Mouse (Mus musculus): Measurements from ENCODE around the gene Sacs. TPM values are rescaled to one million over a fixed set of nuclear protein-coding genes. Genes with fewer than 3 reads are reported as not detected.

The Sacs gene
- polyA plus RNA-seq, 1 experiment from 2014 or later = 3.1 TPM

DNA sequence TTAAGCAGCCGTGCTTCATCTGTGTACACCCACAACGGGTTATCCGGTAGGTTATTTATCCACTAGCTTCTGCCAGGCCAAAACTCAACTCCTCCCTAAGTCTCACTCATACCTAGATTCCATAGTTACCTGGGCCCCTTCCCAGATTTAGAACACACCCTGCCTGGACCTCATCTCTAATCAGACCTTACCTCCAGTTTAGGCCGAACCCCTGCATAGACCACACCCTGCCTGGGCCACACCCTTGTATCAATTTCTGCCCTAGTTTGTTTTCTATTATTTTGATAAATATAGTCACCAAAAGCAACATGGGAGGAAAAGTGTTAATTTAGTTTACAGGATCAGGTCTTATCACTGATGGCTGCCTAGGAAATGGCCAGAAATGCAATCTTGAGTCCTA, 91.9 kb downstream of the Sacs start:
- ATAC-seq (ENCODE audit: insufficient number of reproducible peaks, low FRiP score, low TSS enrichment, low read depth) (no peak), DNase-seq (ENCODE audit: low spot score) (no peak)
- Histone ChIP-seq H3K36me3 (ENCODE audit: control insufficient read depth, insufficient read depth, low read length) (no peaks in the 10 kb centered on the region), H3K4me3 (ENCODE audit: low read depth, low read length) (no peak overlapping the region), H3K27ac (replicated peaks; ENCODE audit: low read depth, low read length) (no peak overlapping the region), H3K4me2 (ENCODE audit: low read depth, severe bottlenecking) (no peak overlapping the region), H3K4me1 (ENCODE audit: control insufficient read depth, insufficient read depth, low read length) (no peaks in the 10 kb centered on the region), H3K27me3 (ENCODE audit: control insufficient read depth, insufficient read depth, low read length) (no peaks in the 10 kb centered on the region), H3K9ac (ENCODE audit: low read length) (no peak overlapping the region), H3K9me3 (ENCODE audit: control insufficient read depth, low read length) (no peaks in the 10 kb centered on the region)
- WGBS = 93% methylated on average over 4 of the region's 4 CpGs

DNA sequence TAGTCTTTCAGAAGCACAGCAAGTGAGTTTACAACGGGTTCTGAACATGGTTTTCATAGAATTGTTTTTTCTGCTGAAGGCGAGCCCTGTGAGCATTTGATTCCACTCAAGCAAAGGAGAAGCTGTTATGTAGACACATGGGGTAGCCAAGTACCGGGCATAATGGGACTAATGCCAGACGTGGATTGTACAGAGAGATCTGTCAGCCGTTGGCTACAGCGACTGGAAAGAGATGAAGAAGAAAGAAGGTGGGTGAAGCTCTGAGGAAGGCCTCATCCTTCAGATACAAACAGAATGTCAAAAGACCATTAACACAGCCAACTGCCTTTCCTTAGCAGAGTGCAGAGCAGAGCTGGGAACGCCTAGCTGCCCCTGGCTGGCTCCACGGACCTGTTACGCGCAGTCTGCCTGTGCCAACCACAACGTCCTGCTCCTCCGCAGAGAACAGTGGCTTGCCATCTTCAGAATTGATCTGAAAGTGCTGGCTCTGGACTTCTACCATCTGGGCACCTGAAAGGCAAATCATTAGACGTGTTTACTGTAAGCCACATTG, 93.8 kb downstream of the Sacs start:
- WGBS = 89% methylated on average over 13 of the region's 13 CpGs
- no peak for DNase-seq (ENCODE audit: low spot score)

GRCm38 (mm10) chr14:61235846-61236474, 97.7 kb downstream of the Sacs start:
- WGBS = 58% methylated on average over 5 of the region's 5 CpGs
- DNase-seq (ENCODE audit: low spot score) = no peak
- Histone ChIP-seq H3K4me3 (ENCODE audit: low read depth, low read length) (no peak overlapping the region), H3K9me3 (ENCODE audit: control insufficient read depth, low read length) (no peaks in the 10 kb centered on the region), H3K4me2 (ENCODE audit: low read depth, severe bottlenecking) (no peak overlapping the region), H3K27me3 (ENCODE audit: control insufficient read depth, insufficient read depth, low read length) (no peaks in the 10 kb centered on the region), H3K9ac (ENCODE audit: low read length) (no peak overlapping the region), H3K27ac (replicated peaks; ENCODE audit: low read depth, low read length) (no peak overlapping the region), H3K4me1 (ENCODE audit: control insufficient read depth, insufficient read depth, low read length) (no peaks in the 10 kb centered on the region), H3K36me3 (ENCODE audit: control insufficient read depth, insufficient read depth, low read length) (no peaks in the 10 kb centered on the region)
- no peak for ATAC-seq (ENCODE audit: insufficient number of reproducible peaks, low FRiP score, low TSS enrichment, low read depth)

More for the DNA sequence above, 93.8 kb downstream of the Sacs start:
- Histone ChIP-seq H3K4me2 (ENCODE audit: low read depth, severe bottlenecking) (no peak overlapping the region), H3K9ac (ENCODE audit: low read length) (no peak overlapping the region), H3K27ac (replicated peaks; ENCODE audit: low read depth, low read length) (no peak overlapping the region), H3K4me3 (ENCODE audit: low read depth, low read length) (no peak overlapping the region), H3K36me3 (ENCODE audit: control insufficient read depth, insufficient read depth, low read length) (no peaks in the 10 kb centered on the region), H3K9me3 (ENCODE audit: control insufficient read depth, low read length) (no peaks in the 10 kb centered on the region), H3K27me3 (ENCODE audit: control insufficient read depth, insufficient read depth, low read length) (no peaks in the 10 kb centered on the region), H3K4me1 (ENCODE audit: control insufficient read depth, insufficient read depth, low read length) (no peaks in the 10 kb centered on the region)
- ATAC-seq (ENCODE audit: insufficient number of reproducible peaks, low FRiP score, low TSS enrichment, low read depth) = no peak

DNA sequence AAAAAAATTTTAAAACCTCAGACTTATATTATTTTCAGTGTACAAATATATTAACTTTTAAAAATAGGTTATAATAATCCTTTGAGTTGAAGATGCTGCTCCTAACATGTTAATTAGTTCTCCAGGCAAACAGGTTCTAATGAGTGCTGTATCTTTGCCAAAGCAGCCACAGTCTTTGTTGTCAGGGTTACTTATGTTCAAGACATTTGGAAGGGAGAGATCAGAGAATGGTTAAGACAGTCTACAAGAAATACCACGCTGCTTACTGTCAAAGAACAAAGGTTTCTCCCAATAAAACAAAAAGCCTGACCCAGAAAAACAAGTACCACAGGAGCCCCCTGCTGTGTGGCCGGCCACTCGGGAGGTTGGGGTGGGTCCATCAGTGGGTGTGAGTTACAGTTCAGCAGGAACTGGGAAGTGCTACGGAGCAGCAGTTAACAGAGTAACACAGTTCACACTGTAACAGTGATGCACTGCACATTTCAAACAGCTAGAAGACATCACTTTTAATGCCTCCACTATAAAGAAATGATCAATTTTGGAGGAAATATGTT, 98.9 kb downstream of the Sacs start:
- H3K4me3 ChIP-seq (ENCODE audit: low read depth, low read length) = no peak overlapping the region
- ATAC-seq (ENCODE audit: insufficient number of reproducible peaks, low FRiP score, low TSS enrichment, low read depth) = no peak
- no peaks in the 10 kb centered on the region for H3K36me3 ChIP-seq (ENCODE audit: control insufficient read depth, insufficient read depth, low read length)
- H3K9me3 ChIP-seq (ENCODE audit: control insufficient read depth, low read length) = no peaks in the 10 kb centered on the region
- no peak overlapping the region for H3K4me2 ChIP-seq (ENCODE audit: low read depth, severe bottlenecking)
- no peak overlapping the region for H3K9ac ChIP-seq (ENCODE audit: low read length)
- 24% methylated on average over 4 of the region's 4 CpGs for WGBS
- H3K27me3 ChIP-seq (ENCODE audit: control insufficient read depth, insufficient read depth, low read length) = no peaks in the 10 kb centered on the region
- no peak for DNase-seq (ENCODE audit: low spot score)
- no peak overlapping the region for H3K27ac ChIP-seq (replicated peaks; ENCODE audit: low read depth, low read length)
- H3K4me1 ChIP-seq (ENCODE audit: control insufficient read depth, insufficient read depth, low read length) = no peaks in the 10 kb centered on the region

DNA sequence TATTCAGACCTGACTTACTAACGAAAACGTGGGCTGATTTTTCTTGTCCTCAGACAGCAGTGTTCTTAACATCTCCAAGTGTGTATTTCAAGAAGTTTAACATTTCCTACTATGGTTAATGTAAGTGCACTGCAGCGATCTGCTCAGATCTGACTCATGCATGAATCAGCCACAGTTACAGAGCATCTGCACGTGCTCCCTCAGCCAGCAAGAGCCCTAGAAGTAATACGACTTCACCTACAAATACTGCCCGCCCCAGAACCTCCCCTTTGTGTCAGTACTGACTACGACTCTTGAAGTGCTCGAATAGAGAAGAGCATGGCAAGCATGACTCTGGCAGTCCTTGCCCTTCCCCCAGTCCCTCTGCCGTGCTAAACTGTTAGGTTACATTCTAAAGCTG, 100.5 kb downstream of the Sacs start:
- H3K27ac ChIP-seq (replicated peaks; ENCODE audit: low read depth, low read length) = no peak overlapping the region
- 65% methylated on average over 9 of the region's 9 CpGs for WGBS
- no peak overlapping the region for H3K4me2 ChIP-seq (ENCODE audit: low read depth, severe bottlenecking)
- H3K9me3 ChIP-seq (ENCODE audit: control insufficient read depth, low read length) = no peaks in the 10 kb centered on the region
- no peak overlapping the region for H3K9ac ChIP-seq (ENCODE audit: low read length)
- H3K4me3 ChIP-seq (ENCODE audit: low read depth, low read length) = no peak overlapping the region
- H3K36me3 ChIP-seq (ENCODE audit: control insufficient read depth, insufficient read depth, low read length) = no peaks in the 10 kb centered on the region
- DNase-seq (ENCODE audit: low spot score) = no peak
- H3K27me3 ChIP-seq (ENCODE audit: control insufficient read depth, insufficient read depth, low read length) = no peaks in the 10 kb centered on the region
- ATAC-seq (ENCODE audit: insufficient number of reproducible peaks, low FRiP score, low TSS enrichment, low read depth) = no peak
- no peaks in the 10 kb centered on the region for H3K4me1 ChIP-seq (ENCODE audit: control insufficient read depth, insufficient read depth, low read length)

- WGBS = 43% methylated on average over 6 of the region's 6 CpGs
- no peak for ATAC-seq (ENCODE audit: insufficient number of reproducible peaks, low FRiP score, low TSS enrichment, low read depth)
- Histone ChIP-seq H3K4me3 (ENCODE audit: low read depth, low read length) (no peak overlapping the region), H3K36me3 (ENCODE audit: control insufficient read depth, insufficient read depth, low read length) (no peaks in the 10 kb centered on the region), H3K9me3 (ENCODE audit: control insufficient read depth, low read length) (no peaks in the 10 kb centered on the region), H3K4me2 (ENCODE audit: low read depth, severe bottlenecking) (no peak overlapping the region), H3K27ac (replicated peaks; ENCODE audit: low read depth, low read length) (no peak overlapping the region), H3K4me1 (ENCODE audit: control insufficient read depth, insufficient read depth, low read length) (no peaks in the 10 kb centered on the region), H3K27me3 (ENCODE audit: control insufficient read depth, insufficient read depth, low read length) (no peaks in the 10 kb centered on the region), H3K9ac (ENCODE audit: low read length) (no peak overlapping the region)
- no peak for DNase-seq (ENCODE audit: low spot score)
Measured at GRCm38 (mm10) chr14:61242611-61243010, 104.4 kb downstream of the Sacs start.

DNA sequence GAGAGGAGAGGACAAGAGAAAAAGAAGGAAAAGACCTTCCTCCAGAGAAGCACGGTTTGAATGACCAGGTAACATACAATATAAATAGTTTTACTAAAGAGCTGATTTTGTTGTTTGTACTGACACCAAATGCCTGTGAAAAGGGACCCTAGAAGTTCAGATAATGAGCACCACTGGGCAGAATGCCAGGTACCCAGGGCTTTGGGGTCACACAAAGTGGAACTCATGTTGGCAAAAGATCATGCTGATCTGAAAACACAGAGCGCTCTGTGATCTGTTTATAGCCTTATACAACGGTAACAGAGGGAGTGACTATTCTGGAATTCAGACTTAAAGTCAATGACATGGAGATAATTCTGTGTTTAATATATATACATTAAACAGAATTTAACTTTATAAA, 108.2 kb downstream of the Sacs start:
- no peaks in the 10 kb centered on the region for H3K4me1 ChIP-seq (ENCODE audit: control insufficient read depth, insufficient read depth, low read length)
- H3K9ac ChIP-seq (ENCODE audit: low read length) = no peak overlapping the region
- no peak overlapping the region for H3K27ac ChIP-seq (replicated peaks; ENCODE audit: low read depth, low read length)
- WGBS = 83% methylated on average over 3 of the region's 3 CpGs
- DNase-seq (ENCODE audit: low spot score) (no peak), ATAC-seq (ENCODE audit: insufficient number of reproducible peaks, low FRiP score, low TSS enrichment, low read depth) (no peak)
- H3K4me3 ChIP-seq (ENCODE audit: low read depth, low read length) = no peak overlapping the region
- no peaks in the 10 kb centered on the region for H3K36me3 ChIP-seq (ENCODE audit: control insufficient read depth, insufficient read depth, low read length)
- H3K9me3 ChIP-seq (ENCODE audit: control insufficient read depth, low read length) = no peaks in the 10 kb centered on the region
- H3K27me3 ChIP-seq (ENCODE audit: control insufficient read depth, insufficient read depth, low read length) = no peaks in the 10 kb centered on the region
- H3K4me2 ChIP-seq (ENCODE audit: low read depth, severe bottlenecking) = no peak overlapping the region

GRCm38 (mm10) chr14:61252596-61253388, 114.5 kb downstream of the Sacs start:
- WGBS = 81% methylated on average over 14 of the region's 15 CpGs
- H3K4me2 ChIP-seq (ENCODE audit: low read depth, severe bottlenecking) = no peak overlapping the region

More at GRCm38 (mm10) chr14:61252596-61253388, 114.5 kb downstream of the Sacs start:
- DNase-seq (ENCODE audit: low spot score) = no peak
- ATAC-seq (ENCODE audit: insufficient number of reproducible peaks, low FRiP score, low TSS enrichment, low read depth) = no peak
- Histone ChIP-seq H3K4me1 (ENCODE audit: control insufficient read depth, insufficient read depth, low read length) (no peaks in the 10 kb centered on the region), H3K27me3 (ENCODE audit: control insufficient read depth, insufficient read depth, low read length) (no peaks in the 10 kb centered on the region), H3K27ac (replicated peaks; ENCODE audit: low read depth, low read length) (no peak overlapping the region), H3K9me3 (ENCODE audit: control insufficient read depth, low read length) (no peaks in the 10 kb centered on the region), H3K9ac (ENCODE audit: low read length) (no peak overlapping the region), H3K36me3 (ENCODE audit: control insufficient read depth, insufficient read depth, low read length) (no peaks in the 10 kb centered on the region), H3K4me3 (ENCODE audit: low read depth, low read length) (no peak overlapping the region)

All from limb, embryonic 11.5 days (tissue).